Mouse (Mus musculus) forebrain, postnatal 0 days (tissue): ENCODE results near the gene Brd7. TPM values are rescaled to one million over a fixed set of nuclear protein-coding genes. Genes with fewer than 3 reads are reported as not detected.

Experiments used
- ATAC-seq: fragments of 200-750 bp; cut with Nextera tagmentation; 2 replicates; pipeline ENCODE4 v1.8.0; 2017; ENCODE audit warnings: mild to moderate bottlenecking, moderate library complexity
- DNase-seq: peaks from one replicate; pipeline ENCODE4 v3.0.0-alpha.2; 2015
- H3K27ac ChIP-seq: fragments of 300-500 bp; sonication (generic); 2 replicates; pipeline ENCODE4 v1.5.1; 2014; ENCODE audit warnings: low read depth, mild to moderate bottlenecking, antibody characterized with exemption, low read length, moderate library complexity, mixed read lengths
- H3K27me3 ChIP-seq: fragments of 300-500 bp; sonication (generic); 2 replicates; pipeline ENCODE4 v1.6.1; 2014; ENCODE audit warnings: mild to moderate bottlenecking, low read length, mixed read lengths; ENCODE audit not compliant: insufficient read depth
- H3K36me3 ChIP-seq: fragments of 300-500 bp; sonication (generic); 2 replicates; pipeline ENCODE4 v1.6.1; 2014; ENCODE audit warnings: mild to moderate bottlenecking, moderate library complexity; ENCODE audit not compliant: insufficient read depth
- H3K4me1 ChIP-seq: fragments of 300-500 bp; sonication (generic); 2 replicates; pipeline ENCODE4 v1.6.1; 2014; ENCODE audit warnings: antibody characterized with exemption; ENCODE audit not compliant: insufficient read depth
- H3K4me2 ChIP-seq: fragments of 300-500 bp; sonication (generic); 2 replicates; pipeline ENCODE4 v1.6.1; 2014; ENCODE audit warnings: low read depth, mild to moderate bottlenecking, moderate library complexity
- H3K4me3 ChIP-seq: fragments of 300-500 bp; sonication (generic); 2 replicates; pipeline ENCODE4 v1.5.1; 2014; ENCODE audit warnings: low read depth, low read length, mixed read lengths
- H3K9ac ChIP-seq: fragments of 300-500 bp; sonication (generic); 2 replicates; pipeline ENCODE4 v1.6.1; 2014; ENCODE audit warnings: mild to moderate bottlenecking
- H3K9me3 ChIP-seq: fragments of 300-500 bp; sonication (generic); 2 replicates; pipeline ENCODE4 v1.6.1; 2016; ENCODE audit warnings: low read length
- CTCF ChIP-seq: sonication (generic); IDR thresholded peaks from 2 replicates; pipeline ENCODE4 v1.5.1; 2016; ENCODE audit warnings: antibody characterized with exemption, control low read depth, low read depth
- WGBS: fragments of 180-500 bp; shearing (Covaris S2); extraction: QIAGEN DNeasy Blood & Tissue Kit; methylation state at CpG from one replicate; pipeline ENCODE4 v1.1.7; 2014; 5-methylcytosine and 5-hydroxymethylcytosine counted together
- polyA plus RNA-seq: library from polyadenylated mRNA; unstranded; fragments of >200 nt; fragmentation: Nextera tagmentation; extraction: Ambion mirVana; gene quantifications from 2 replicates; pipeline ENCODE4 v1.2.1, GENCODE M21; 2015
- total RNA-seq: library from RNA; depleted of rRNA; stranded (reverse); fragments of >200 nt; gene quantifications from 2 replicates; pipeline ENCODE4 v1.2.3, GENCODE M21; 2014

Gene Brd7
- total and polyA plus RNA-seq, 2 experiments from 2014 or later: 24.1 to 52.4 TPM

DNA sequence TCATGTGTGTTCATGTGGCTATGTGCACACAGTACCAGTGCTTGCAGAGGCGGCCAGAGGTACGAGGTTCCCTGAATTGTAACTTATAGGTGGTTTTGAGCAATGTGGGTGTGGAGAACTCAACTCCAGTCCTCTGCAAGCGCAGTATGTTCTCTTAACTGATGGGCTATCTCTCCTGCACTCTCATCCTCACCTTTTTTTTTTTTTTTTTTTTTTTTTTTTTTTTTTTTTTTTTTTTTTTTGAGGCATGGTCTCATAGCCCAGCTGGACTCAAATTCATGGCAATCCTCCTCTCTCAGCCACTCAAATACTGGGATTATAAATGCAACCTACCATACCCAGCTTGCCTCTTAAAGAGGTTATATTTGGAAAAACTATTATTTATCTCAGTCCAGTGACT is 31.2 kb downstream of the Brd7 start:
- 99% methylated on average over 3 of the region's 3 CpGs for WGBS
- Histone ChIP-seq H3K36me3 (peaks cover 66% of the 10 kb centered on the region), H3K9ac (no peak overlapping the region), H3K4me2 (no peak overlapping the region), H3K27ac (no peak overlapping the region), H3K4me3 (no peak overlapping the region), H3K9me3 (no peaks in the 10 kb centered on the region), H3K4me1 (no peaks in the 10 kb centered on the region), H3K27me3 (no peaks in the 10 kb centered on the region)
- DNase-seq (no peak), ATAC-seq (no peak)
- TF ChIP-seq CTCF: no peak

DNA sequence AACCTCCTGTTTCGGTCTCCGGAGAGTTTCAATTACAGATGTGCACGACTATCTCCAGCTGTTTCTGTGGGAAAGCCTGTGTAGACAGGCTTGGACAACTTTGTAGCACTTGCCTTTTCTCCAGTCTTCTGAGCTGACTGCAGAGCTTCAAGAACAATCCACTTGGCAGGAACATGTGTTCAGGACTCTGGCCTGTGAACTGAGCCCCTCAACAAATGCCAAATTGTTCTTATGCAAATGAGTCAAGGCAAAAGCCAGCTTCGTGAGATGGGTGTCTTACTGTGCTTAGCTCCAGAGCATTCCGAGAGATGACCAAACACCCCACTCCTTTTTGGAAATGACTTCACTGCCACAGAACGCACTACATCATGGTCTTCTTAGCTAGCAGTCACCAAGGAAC is 33.3 kb downstream of the Brd7 start:
- Histone ChIP-seq H3K36me3 (peaks cover 55% of the 10 kb centered on the region), H3K9me3 (no peaks in the 10 kb centered on the region), H3K9ac (no peak overlapping the region), H3K4me2 (no peak overlapping the region), H3K4me1 (no peaks in the 10 kb centered on the region), H3K4me3 (no peak overlapping the region), H3K27me3 (no peaks in the 10 kb centered on the region), H3K27ac (no peak overlapping the region)
- WGBS: 65% methylated on average over 6 of the region's 6 CpGs
- ATAC-seq (no peak), DNase-seq (no peak)
- no peak for TF ChIP-seq CTCF

- Histone ChIP-seq H3K9me3 (no peaks in the 10 kb centered on the region), H3K9ac (no peak overlapping the region), H3K36me3 (peaks cover 35% of the 10 kb centered on the region), H3K4me3 (no peak overlapping the region), H3K27me3 (no peaks in the 10 kb centered on the region), H3K4me1 (no peaks in the 10 kb centered on the region), H3K27ac (no peak overlapping the region), H3K4me2 (no peak overlapping the region)
- 94% methylated on average over 12 of the region's 12 CpGs for WGBS
- no peak for DNase-seq
- TF ChIP-seq CTCF: no peak
- ATAC-seq: no peak
These were observed 35.7 kb downstream of the Brd7 start for GRCm38 (mm10) chr8:88326328-88326727.

GRCm38 (mm10) chr8:88325795-88326194 is 36.2 kb downstream of the Brd7 start:
- DNase-seq: no peak
- H3K4me1 ChIP-seq: no peaks in the 10 kb centered on the region
- H3K36me3 ChIP-seq: peaks cover 35% of the 10 kb centered on the region
- H3K27me3 ChIP-seq: no peaks in the 10 kb centered on the region
- no peaks in the 10 kb centered on the region for H3K9me3 ChIP-seq
- H3K4me2 ChIP-seq: no peak overlapping the region
- no peak overlapping the region for H3K27ac ChIP-seq
- no peak overlapping the region for H3K9ac ChIP-seq
- H3K4me3 ChIP-seq: no peak overlapping the region
- no peak for ATAC-seq
- WGBS: 92% methylated on average over 5 of the region's 5 CpGs
- no peak for TF ChIP-seq CTCF

DNA sequence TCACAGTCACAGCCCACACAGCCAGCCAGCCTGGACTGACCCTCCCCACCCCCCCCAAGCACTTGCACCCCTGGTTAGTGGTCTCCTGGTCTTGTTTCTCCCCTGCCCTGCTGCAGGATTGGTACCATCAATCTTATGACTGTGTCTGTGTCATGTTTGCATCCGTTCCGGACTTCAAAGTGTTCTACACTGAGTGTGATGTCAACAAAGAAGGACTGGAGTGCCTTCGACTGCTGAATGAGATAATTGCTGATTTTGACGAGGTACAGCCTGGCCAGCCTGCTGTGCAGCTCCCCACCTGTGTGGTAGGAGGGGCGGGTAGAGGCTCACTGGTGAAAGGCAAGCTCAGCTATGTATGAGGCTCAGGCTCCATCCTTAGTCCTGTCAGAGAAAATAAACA is 36.7 kb downstream of the Brd7 start:
- Histone ChIP-seq H3K27me3 (no peaks in the 10 kb centered on the region), H3K36me3 (peaks cover 35% of the 10 kb centered on the region), H3K4me3 (no peak overlapping the region), H3K4me2 (no peak overlapping the region), H3K27ac (no peak overlapping the region), H3K9me3 (no peaks in the 10 kb centered on the region), H3K9ac (no peak overlapping the region), H3K4me1 (no peaks in the 10 kb centered on the region)
- WGBS: 59% methylated on average over 5 of the region's 5 CpGs
- TF ChIP-seq CTCF: no peak
- DNase-seq: no peak
- ATAC-seq: no peak

DNA sequence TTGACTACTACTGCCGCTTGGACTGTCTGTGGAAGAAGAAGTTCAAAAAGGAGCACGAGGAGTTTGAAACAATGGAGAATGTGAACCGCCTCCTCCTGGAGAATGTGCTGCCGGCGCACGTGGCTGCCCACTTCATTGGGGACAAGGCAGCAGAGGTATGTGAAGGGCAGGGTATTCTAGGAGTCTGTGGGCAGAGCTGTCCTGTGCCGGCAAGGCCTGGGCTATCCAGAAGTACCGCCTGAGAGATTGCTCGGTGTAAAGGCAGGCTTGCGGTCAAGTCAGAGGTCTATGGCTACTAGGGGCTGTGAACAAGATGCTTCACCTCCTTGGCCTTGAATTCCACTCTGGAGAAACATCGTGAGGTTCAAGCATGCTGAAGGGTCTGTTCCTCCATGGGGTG is 37.2 kb downstream of the Brd7 start:
- WGBS: 87% methylated on average over 11 of the region's 11 CpGs
- Histone ChIP-seq H3K36me3 (peaks cover 35% of the 10 kb centered on the region), H3K9ac (no peak overlapping the region), H3K4me1 (no peaks in the 10 kb centered on the region), H3K27me3 (no peaks in the 10 kb centered on the region), H3K4me2 (no peak overlapping the region), H3K27ac (no peak overlapping the region), H3K9me3 (no peaks in the 10 kb centered on the region), H3K4me3 (no peak overlapping the region)
- ATAC-seq (no peak), DNase-seq (no peak)
- TF ChIP-seq CTCF: no peak

- no peaks in the 10 kb centered on the region for H3K9me3 ChIP-seq
- H3K27me3 ChIP-seq: no peaks in the 10 kb centered on the region
- no peak for DNase-seq
- WGBS: 90% methylated on average over 5 of the region's 5 CpGs
- no peak overlapping the region for H3K4me2 ChIP-seq
- TF ChIP-seq CTCF: no peak
- no peaks in the 10 kb centered on the region for H3K4me1 ChIP-seq
- ATAC-seq: no peak
- H3K9ac ChIP-seq: no peak overlapping the region
- no peak overlapping the region for H3K4me3 ChIP-seq
- no peak overlapping the region for H3K27ac ChIP-seq
- H3K36me3 ChIP-seq: peaks cover 27% of the 10 kb centered on the region
These were observed 38.5 kb downstream of the Brd7 start for GRCm38 (mm10) chr8:88323523-88323922.

DNA sequence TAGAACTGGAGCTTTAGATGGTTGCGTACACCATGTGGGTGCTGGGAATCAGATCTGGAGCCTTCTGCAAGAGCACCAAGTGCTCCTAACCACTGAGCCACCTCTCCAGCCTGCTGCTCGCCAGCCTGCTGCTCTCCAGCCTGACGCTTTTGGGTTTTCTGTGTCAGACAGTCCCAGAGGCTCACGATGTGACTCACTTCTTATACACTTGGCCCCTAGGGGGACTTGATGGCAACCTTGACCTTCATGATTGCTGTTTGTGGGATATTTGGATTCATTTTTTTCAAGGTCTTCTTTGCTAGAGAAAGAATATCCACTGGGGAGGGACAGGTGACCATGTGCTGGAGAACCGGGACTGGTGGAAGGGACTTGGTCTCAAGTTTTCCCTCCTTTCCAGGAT is 40.6 kb downstream of the Brd7 start:
- no peaks in the 10 kb centered on the region for H3K27me3 ChIP-seq
- TF ChIP-seq CTCF: no peak
- WGBS: 88% methylated on average over 5 of the region's 5 CpGs

More for the DNA sequence above, 40.6 kb downstream of the Brd7 start:
- no peaks in the 10 kb centered on the region for H3K4me1 ChIP-seq
- ATAC-seq (no peak), DNase-seq (no peak)
- H3K4me3 ChIP-seq: no peak overlapping the region
- no peak overlapping the region for H3K4me2 ChIP-seq
- no peak overlapping the region for H3K27ac ChIP-seq
- H3K9ac ChIP-seq: no peak overlapping the region
- H3K36me3 ChIP-seq: peaks cover 9% of the 10 kb centered on the region
- no peaks in the 10 kb centered on the region for H3K9me3 ChIP-seq
